Mouse (Mus musculus) olfactory bulb, adult 2 months (tissue): ENCODE measurements at regions not wholly inside any gene's neighbourhood (a gene's known extent, or its start where the extent isn't known, plus 50 kb on each side); places are given as distances from the start of the nearest gene placed in this dataset.

ENCODE experiments used
- CTCF ChIP-seq: fragments of 200-500 bp; IDR thresholded peaks from 2 replicates; pipeline ENCODE4 v1.5.1; 2012; ENCODE audit warnings: low read depth, mild to moderate bottlenecking, low read length, moderate library complexity; ENCODE audit not compliant: insufficient read depth
- POLR2A ChIP-seq: fragments of 200-500 bp; IDR thresholded peaks from 2 replicates; pipeline ENCODE4 v1.6.1; 2012; ENCODE audit warnings: mild to moderate bottlenecking, low read depth, low read length, moderate library complexity; ENCODE audit not compliant: insufficient read depth

DNA sequence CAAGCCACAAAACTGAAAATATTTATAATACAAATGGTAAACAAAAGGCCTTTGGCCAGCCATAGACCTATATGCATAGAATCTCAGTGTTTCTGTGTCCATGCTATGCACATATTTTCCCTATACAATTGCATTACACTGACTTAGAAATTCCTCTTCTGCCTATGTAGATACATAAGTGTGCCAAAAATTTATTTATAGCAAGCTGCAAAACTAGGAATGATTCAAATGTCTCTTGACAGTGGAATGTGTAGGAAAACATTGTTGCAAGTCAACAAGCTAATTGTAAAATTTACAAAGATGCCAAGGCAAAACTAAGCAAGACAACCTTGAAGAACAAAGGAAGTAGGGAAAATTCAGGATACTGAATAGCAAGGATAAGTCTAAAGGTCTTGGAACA lies 319.1 kb upstream of the Cited2 start:
- TF ChIP-seq POLR2A (no peak), CTCF (no peak)
